Mouse (Mus musculus) T-helper 2 cell (primary cell): ENCODE measurements at regions not wholly inside any gene's neighbourhood (a gene's known extent, or its start where the extent isn't known, plus 50 kb on each side); places are given as distances from the start of the nearest gene placed in this dataset.

Source experiments
- in situ Hi-C: fragments of 300-600 bp; cut with MboI, MseI; formaldehyde crosslinking; loops from one replicate; pipeline ENCODE4 v1.15.1; 2025; ENCODE audit warnings: high pct_unique_total_duplicates

GRCm38 (mm10) chr10:19188082-19188742, 168.1 kb upstream of the Olig3 start:
- in situ Hi-C loops: loop anchor here (5.0 to 10.0 kb wide), 2 partner anchors 123 to 171 kb away; partner anchors contain the start of gene Tnfaip3

DNA sequence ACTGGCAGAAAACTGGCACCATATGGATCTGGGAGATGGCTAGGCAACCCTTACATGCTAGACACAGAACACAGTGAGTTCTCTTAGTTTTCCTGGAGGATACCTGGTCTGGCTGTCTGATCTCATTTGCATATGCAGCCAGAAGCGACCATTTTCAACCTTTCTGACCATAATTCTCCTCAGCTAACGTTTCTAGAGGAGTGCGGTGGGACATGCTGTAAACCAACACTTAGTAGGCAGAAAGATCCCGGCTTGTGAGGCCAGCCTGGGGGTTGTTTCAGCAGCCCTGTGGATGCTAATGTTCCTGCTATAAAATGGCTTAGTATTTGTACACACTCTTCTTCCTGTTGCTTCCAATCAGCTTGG, 168.6 kb upstream of the Olig3 start:
- in situ Hi-C loops: loop anchor here (5.0 to 10.0 kb wide), 2 partner anchors 123 to 170 kb away; partner anchors contain the start of gene Tnfaip3

- in situ Hi-C loops: loop anchor here (5.0 to 10.0 kb wide), 2 partner anchors 122 to 170 kb away; partner anchors contain the start of gene Tnfaip3
Measured at GRCm38 (mm10) chr10:19187084-19187615, 169.2 kb upstream of the Olig3 start.

DNA sequence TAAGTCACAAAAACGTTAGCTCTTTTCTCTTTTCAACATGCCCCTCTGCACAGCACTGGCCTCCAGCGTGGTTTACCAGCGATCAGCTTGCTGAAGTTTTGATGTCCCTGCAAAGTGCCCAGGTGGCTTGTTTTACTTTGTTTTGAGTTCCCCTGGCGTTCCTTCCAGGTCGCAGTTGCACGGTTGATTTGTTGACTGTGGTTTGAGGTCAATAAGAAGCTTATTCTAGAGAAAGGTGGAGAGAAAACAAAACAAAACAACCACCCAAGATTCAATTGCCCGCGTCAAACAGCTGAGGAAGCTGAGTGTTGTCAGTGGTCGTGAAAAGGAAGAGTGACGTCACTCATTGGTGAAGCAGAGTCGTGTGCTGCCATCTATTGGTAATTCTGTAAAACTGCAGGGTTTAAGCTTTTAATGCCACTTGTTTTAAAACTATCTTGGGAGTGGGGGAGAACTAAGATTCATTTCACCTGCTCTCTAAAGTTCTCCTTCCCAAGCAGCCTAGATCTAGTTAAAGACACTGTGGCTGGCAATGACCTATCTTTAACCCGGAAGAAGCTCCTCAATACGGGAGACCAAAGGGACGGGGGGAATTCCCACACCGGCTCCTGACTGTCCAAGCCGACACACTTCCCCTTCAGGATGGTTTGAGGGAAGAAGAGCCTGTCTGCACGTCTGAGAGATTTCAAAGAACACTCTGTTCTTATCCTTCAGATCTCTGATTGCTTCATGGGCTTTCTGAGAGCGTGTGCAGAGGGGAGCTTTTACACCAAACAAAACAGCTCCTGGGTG, 170.3 kb upstream of the Olig3 start:
- in situ Hi-C loops: loop anchor here (5.0 to 10.0 kb wide), 2 partner anchors 121 to 169 kb away; partner anchors contain the start of gene Tnfaip3

DNA sequence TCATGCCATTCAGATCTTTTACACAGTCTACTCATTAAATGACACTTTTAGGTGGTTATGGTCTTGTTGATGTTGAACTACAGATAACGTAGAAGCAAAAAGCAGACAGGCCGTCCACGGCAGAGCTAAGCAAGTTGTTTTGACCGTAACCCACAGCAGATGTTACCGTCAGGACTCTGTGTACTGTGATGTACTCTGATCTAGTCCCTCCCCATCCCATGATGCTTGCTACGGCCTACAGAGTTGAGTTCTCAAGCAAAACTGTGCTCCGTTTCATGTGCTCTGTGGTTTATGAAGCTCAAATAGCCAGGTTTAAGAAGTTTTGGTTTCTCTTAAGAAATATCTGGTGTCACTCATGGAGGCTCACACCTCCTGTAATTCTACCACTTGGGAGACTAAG, 169.4 kb upstream of the Tnfaip3 start:
- in situ Hi-C loops: loop anchor here (5.0 to 10.0 kb wide), 2 partner anchors 120 to 168 kb away; partner anchors contain the start of gene Tnfaip3

DNA sequence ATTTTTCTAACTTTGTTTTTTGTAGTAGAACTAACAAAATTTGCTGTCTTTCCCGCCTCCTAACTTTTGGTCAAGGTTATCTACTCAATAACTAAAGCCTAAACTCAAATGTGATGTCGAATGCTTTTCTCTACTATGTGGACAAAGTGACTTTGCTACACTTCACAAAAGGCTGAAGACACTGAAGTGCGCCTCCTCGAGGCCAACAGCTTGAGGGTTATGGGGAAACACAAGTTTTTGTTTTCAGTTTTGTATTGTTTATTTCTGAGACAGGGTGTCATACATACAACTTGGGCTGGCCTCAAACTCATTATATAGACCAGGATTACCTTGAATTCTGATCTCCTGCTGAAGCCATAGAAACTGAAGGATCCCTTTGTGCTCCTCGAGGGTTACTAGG, 162.4 kb upstream of the Tnfaip3 start:
- in situ Hi-C loops: no loop called here

DNA sequence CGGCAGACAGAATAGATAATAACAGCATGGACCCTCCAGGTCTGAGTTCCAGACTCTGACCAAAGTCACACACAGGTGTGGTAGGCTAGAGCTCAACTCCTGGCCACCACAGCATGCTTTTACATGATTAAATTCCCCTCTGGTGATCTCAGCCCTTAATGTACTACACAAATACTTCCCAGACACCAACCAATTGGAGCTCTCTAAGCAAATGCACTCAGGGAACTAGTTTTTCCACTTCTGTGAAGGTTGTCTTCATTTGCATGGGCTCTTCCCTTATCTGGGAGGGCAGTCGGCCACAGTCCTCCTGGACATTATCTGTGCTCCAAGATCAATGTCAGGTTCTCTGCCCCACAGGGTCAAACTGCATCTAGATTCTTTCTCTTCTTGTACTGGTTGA, 162.0 kb upstream of the Tnfaip3 start:
- in situ Hi-C loops: no loop called here

DNA sequence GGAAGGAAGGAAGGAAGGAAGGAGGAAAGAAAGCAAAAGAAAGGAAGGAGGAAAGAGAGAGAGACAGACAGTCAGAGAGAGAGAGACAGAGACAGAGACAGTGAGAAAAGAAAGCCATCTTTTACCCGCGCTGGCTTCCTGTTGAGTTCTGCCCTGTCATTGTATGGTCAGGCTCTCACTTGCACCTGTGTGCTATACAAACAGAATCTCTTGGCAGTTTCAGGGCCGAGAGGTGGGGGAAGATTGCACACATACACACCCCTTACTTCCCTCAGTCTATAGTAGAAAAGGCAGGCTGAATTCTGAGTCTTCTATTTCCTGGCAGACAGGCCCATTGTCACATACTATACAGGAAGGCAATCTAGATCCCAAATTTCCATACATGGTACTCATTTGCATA, 160.8 kb upstream of the Tnfaip3 start:
- in situ Hi-C loops: no loop called here

GRCm38 (mm10) chr10:19171834-19172233, 156.4 kb upstream of the Tnfaip3 start:
- in situ Hi-C loops: no loop called here

DNA sequence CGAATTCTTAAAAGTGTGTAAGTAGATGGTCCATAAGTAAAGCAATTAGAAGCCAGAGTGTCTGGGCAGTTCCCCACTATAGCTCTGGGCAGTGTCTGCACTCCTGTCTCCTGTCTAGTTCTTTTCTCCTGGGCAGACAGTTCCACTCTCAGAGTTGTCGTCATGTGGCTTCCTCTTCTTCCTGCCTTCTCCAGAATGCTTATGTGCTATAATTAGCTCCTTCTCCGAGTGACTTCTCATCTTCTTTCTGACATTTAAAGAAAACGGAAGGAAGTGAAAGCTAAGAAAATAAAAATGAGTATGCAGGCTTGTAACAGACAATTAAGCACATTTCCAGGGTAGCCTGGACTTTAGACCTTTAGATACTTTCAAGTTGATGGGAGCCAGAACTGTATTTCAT, 155.1 kb upstream of the Tnfaip3 start:
- in situ Hi-C loops: no loop called here

- in situ Hi-C loops: no loop called here
Measured at GRCm38 (mm10) chr10:19169272-19169671, 153.8 kb upstream of the Tnfaip3 start.

DNA sequence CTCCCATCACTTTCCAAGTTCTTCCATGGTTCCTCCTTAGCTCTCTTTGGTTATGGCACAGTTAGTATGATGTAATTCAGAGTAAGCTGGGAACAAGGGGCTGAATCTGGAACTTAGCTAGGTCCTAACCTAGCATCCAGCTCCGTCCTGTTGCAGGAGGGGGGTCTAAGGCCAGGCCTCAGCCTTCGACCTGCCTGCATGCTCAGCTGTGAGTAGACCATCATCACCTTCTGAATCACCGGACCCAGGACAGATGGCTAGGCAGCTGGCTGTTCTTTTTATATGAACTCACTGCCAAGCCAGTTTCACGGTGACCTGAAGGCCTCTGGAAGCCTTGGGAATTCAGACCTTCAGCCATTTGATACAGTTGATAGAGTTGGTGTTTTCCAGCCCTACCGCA, 152.9 kb upstream of the Tnfaip3 start:
- in situ Hi-C loops: no loop called here

- in situ Hi-C loops: no loop called here
Measured at GRCm38 (mm10) chr10:19167641-19168271, 152.3 kb upstream of the Tnfaip3 start.

DNA sequence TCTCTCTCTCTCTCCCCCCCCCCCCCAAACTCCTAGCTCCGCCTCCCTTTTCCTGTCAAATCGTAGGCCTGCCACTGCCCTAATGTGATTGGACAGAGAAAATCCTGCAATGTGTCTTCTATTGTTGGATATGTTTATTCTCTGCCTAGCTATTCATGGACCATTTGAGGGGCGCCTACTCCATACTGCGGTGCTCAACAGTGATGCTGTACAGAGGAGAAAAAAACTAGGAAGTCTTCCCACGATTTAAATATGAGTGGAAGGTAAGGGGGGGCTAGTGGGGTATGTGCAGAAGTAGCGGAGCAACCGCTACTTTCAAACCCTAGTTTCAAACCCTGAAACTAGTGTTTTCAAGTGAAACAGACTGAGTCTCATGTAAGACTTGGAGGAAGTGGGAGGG, 151.6 kb upstream of the Tnfaip3 start:
- in situ Hi-C loops: no loop called here

DNA sequence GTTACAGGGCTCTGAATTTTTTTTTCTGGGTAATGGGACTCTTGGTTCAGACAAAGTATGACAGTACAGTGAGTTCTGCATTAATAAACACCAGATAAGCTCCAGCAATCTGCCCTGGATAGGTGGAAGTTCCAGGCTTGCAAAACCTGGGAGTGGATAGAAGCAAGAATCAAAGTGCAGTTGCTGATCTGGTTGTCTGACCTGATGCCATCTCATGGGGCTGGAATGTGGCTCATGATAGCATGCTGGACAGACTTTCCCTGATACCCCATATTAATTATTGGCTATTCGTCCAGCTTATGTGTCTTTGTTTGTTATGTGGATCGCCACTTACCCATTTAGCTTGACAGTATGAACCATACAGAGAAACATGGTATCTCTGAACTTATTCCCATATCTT, 146.6 kb upstream of the Tnfaip3 start:
- in situ Hi-C loops: no loop called here

DNA sequence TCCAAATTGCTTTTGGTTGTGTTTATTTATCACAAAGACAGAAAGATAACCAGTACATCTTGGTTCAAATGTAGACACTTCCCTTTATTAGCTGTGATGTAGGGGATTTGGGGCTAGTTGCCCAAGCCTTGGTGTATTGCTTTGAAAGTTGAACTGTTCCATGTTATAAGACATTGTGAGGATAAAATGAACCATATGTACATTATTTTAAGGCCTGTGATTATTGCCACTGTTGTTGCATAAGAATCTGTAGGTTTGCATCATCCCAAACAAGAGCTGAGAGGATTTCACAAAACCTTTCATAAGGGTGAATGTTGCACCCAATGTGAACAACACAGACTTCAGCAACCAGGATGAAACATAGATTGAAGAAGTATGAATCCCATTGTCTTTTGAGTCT, 145.7 kb upstream of the Tnfaip3 start:
- in situ Hi-C loops: no loop called here

DNA sequence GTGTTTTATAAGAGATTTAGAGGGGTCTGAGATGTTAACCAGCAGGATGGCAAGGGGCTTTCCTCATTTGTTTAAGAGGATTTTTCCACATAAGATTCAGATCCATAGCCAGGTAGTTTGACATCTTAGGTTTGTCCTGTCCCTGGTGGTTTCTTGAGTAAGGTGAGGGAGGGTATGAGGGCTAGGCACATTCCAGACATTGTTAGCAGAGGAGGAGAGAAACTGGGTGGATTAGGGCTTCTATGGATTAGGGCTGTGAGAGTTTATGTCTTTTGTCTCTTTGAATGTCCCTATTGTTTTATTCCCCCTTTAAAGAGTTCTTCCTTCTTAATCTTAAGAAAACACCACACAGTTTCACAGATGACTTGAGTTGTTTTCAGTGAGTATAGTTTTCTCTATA, 138.6 kb upstream of the Tnfaip3 start:
- in situ Hi-C loops: no loop called here

DNA sequence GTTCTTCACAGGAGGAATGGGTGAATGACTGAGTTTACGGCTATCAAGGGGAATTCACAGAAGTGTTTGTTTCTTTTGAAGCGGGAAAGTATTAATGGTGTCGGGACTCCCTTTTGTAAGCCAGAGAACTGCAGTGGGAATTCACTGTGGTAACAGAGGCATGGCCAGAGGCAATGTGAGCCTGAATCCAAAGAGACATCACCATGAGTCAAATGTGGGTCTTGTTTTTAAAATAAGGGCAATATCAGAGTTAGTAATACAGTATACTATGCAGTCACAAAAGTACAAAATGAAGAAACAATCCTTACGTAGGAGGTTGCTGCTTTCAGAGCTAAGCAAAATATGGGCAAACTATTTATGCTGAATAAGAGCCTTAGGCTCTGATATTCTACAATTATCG, 137.3 kb upstream of the Tnfaip3 start:
- in situ Hi-C loops: no loop called here

DNA sequence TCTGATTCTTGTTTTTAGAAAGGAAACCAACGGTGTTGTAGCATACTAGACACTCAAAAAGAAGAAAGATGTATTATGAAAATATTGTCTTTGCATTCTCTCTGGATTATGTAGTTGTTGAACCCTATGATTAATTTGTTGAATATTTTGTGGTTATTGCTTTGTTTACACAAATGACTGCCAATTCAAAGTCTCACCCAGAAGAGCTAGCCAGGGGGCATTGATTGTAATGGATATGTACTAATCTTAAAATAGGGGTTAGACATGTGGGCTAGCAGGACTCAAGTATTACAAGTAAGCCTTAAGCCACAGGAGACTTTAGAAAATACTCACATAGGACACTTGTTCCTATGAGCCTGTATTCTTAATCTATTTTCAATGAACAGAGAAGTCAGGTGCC, 135.3 kb upstream of the Tnfaip3 start:
- in situ Hi-C loops: no loop called here

DNA sequence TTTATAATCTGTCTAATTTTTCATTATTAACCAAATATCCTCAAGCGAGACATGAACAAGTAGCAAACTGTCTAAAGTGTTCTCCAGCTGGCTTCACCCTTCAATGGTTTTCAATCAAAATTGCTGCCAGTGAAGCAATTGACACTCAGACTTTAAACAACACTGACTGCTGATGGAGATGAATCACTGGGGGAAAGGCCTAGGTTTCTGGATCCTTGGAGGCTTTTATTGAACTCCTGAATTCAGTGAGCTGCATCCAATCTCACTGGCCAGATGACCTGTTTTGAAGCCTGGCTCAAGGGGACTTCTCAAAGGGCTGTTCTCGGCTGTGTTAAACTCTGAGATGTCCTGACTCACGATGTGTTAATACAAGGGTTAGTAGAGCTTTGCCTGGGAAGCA, 134.5 kb upstream of the Tnfaip3 start:
- in situ Hi-C loops: no loop called here

- in situ Hi-C loops: no loop called here
Measured at GRCm38 (mm10) chr10:19149196-19149869, 133.9 kb upstream of the Tnfaip3 start.

DNA sequence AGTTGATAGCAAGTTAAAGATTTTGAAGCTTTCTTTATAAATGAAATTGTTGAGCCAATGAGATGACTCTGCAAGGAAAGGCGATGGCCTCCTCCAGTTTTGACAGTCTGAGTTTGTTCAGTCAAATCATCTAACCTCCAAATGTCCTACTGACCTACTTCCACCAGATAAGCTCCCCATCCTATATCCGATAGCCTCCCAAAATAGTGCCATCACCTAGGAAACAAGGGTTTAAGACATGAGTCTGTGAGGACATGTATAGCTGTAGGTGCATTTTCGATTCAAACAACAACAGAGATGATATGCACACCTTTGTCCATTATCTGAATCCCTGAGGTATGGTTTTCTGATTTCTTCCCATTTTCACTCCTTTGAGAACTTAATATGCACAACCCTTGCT, 126.0 kb upstream of the Tnfaip3 start:
- in situ Hi-C loops: no loop called here
